Mouse (Mus musculus) limb, embryonic 13.5 days (tissue): ENCODE data around the gene Cep89. TPM values are rescaled to one million over a fixed set of nuclear protein-coding genes. Genes with fewer than 3 reads are reported as not detected.

Source experiments
- ATAC-seq: fragments of 200-750 bp; cut with Nextera tagmentation; 2 replicates; pipeline ENCODE4 v1.8.0; 2017; ENCODE audit warnings: low read depth, moderate number of reproducible peaks, moderate TSS enrichment; ENCODE audit not compliant: low FRiP score
- H3K27ac ChIP-seq: fragments of 300-500 bp; sonication (generic); 2 replicates; pipeline ENCODE4 v1.5.1; 2015; ENCODE audit warnings: inconsistent platforms, mild to moderate bottlenecking, moderate library complexity
- H3K27me3 ChIP-seq: fragments of 300-500 bp; sonication (generic); 2 replicates; pipeline ENCODE4 v1.6.1; 2015; ENCODE audit warnings: mild to moderate bottlenecking, inconsistent platforms
- H3K36me3 ChIP-seq: fragments of 300-500 bp; sonication (generic); 2 replicates; pipeline ENCODE4 v1.6.1; 2015; ENCODE audit warnings: inconsistent platforms, mild to moderate bottlenecking, moderate library complexity
- H3K4me1 ChIP-seq: fragments of 300-500 bp; sonication (generic); 2 replicates; pipeline ENCODE4 v1.6.1; 2015; ENCODE audit warnings: inconsistent platforms
- H3K4me2 ChIP-seq: fragments of 300-500 bp; sonication (generic); replicated peaks from 2 replicates; pipeline ENCODE4 v1.6.1; 2015; ENCODE audit warnings: inconsistent platforms, mild to moderate bottlenecking, moderate library complexity
- H3K4me3 ChIP-seq: fragments of 300-500 bp; sonication (generic); 2 replicates; pipeline ENCODE4 v1.5.1; 2015; ENCODE audit warnings: moderate library complexity, mild to moderate bottlenecking, inconsistent platforms
- H3K9ac ChIP-seq: fragments of 300-500 bp; sonication (generic); 2 replicates; pipeline ENCODE4 v1.6.1; 2015; ENCODE audit warnings: mild to moderate bottlenecking, inconsistent platforms
- H3K9me3 ChIP-seq: fragments of 300-500 bp; sonication (generic); 2 replicates; pipeline ENCODE4 v1.6.1; 2016; ENCODE audit warnings: inconsistent platforms
- WGBS: fragments of 180-500 bp; shearing (Covaris S2); methylation state at CpG from one replicate; pipeline ENCODE4 v1.1.7; 2015; 5-methylcytosine and 5-hydroxymethylcytosine counted together
- polyA plus RNA-seq: library from polyadenylated mRNA; unstranded; fragments of >200 nt; fragmentation: Nextera tagmentation; extraction: Ambion mirVana; gene quantifications from 2 replicates; pipeline ENCODE4 v1.2.1, GENCODE M21; 2015

The Cep89 gene
- polyA plus RNA-seq, 1 experiment from 2014 or later = 47.4 TPM

- no peak for ATAC-seq
Measured at GRCm38 (mm10) chr7:35456091-35456814, 59.4 kb downstream of the Cep89 start.

GRCm38 (mm10) chr7:35460971-35461370, 64.1 kb downstream of the Cep89 start:
- Histone ChIP-seq H3K27me3 (no peaks in the 10 kb centered on the region), H3K27ac (no peak overlapping the region), H3K9ac (no peak overlapping the region), H3K36me3 (no peaks in the 10 kb centered on the region), H3K9me3 (no peaks in the 10 kb centered on the region), H3K4me1 (no peaks in the 10 kb centered on the region), H3K4me2 (no peak overlapping the region), H3K4me3 (no peak overlapping the region)
- WGBS = 86% methylated on average over 4 of the region's 4 CpGs
- ATAC-seq = no peak

More at GRCm38 (mm10) chr7:35456091-35456814, 59.4 kb downstream of the Cep89 start:
- H3K4me1 ChIP-seq = no peaks in the 10 kb centered on the region
- H3K27me3 ChIP-seq = no peaks in the 10 kb centered on the region
- no peak overlapping the region for H3K9ac ChIP-seq
- H3K4me3 ChIP-seq = no peak overlapping the region
- WGBS = 82% methylated on average over 4 of the region's 4 CpGs
- no peak overlapping the region for H3K4me2 ChIP-seq
- H3K27ac ChIP-seq = no peak overlapping the region
- H3K36me3 ChIP-seq = no peaks in the 10 kb centered on the region
- H3K9me3 ChIP-seq = no peaks in the 10 kb centered on the region

GRCm38 (mm10) chr7:35465027-35465426, 68.2 kb downstream of the Cep89 start:
- Histone ChIP-seq H3K36me3 (no peaks in the 10 kb centered on the region), H3K9me3 (no peaks in the 10 kb centered on the region), H3K4me1 (no peaks in the 10 kb centered on the region), H3K4me3 (no peak overlapping the region), H3K9ac (no peak overlapping the region), H3K4me2 (no peak overlapping the region), H3K27me3 (no peaks in the 10 kb centered on the region), H3K27ac (no peak overlapping the region)
- WGBS = 94% methylated on average over 5 of the region's 5 CpGs
- no peak for ATAC-seq

GRCm38 (mm10) chr7:35467856-35468255, 71.0 kb downstream of the Cep89 start:
- no peak for ATAC-seq
- no peaks in the 10 kb centered on the region for H3K27me3 ChIP-seq
- no peak overlapping the region for H3K4me3 ChIP-seq
- H3K27ac ChIP-seq = no peak overlapping the region
- H3K4me2 ChIP-seq = no peak overlapping the region
- H3K36me3 ChIP-seq = no peaks in the 10 kb centered on the region
- H3K9ac ChIP-seq = no peak overlapping the region
- WGBS = 44% methylated on average over 2 of the region's 2 CpGs
- H3K4me1 ChIP-seq = no peaks in the 10 kb centered on the region
- no peaks in the 10 kb centered on the region for H3K9me3 ChIP-seq

GRCm38 (mm10) chr7:35470794-35471193, 74.0 kb downstream of the Cep89 start:
- H3K27me3 ChIP-seq = no peaks in the 10 kb centered on the region

GRCm38 (mm10) chr7:35476457-35476856, 79.6 kb downstream of the Cep89 start:
- Histone ChIP-seq H3K9ac (no peak overlapping the region), H3K27me3 (no peaks in the 10 kb centered on the region), H3K4me3 (no peak overlapping the region), H3K36me3 (no peaks in the 10 kb centered on the region), H3K27ac (no peak overlapping the region), H3K4me1 (no peaks in the 10 kb centered on the region), H3K4me2 (no peak overlapping the region), H3K9me3 (no peaks in the 10 kb centered on the region)
- WGBS = 78% methylated on average over 2 of the region's 2 CpGs
- no peak for ATAC-seq

More at GRCm38 (mm10) chr7:35470794-35471193, 74.0 kb downstream of the Cep89 start:
- no peak overlapping the region for H3K27ac ChIP-seq
- no peaks in the 10 kb centered on the region for H3K4me1 ChIP-seq
- no peak for ATAC-seq
- 49% methylated on average over 4 of the region's 4 CpGs for WGBS
- no peak overlapping the region for H3K9ac ChIP-seq
- no peak overlapping the region for H3K4me3 ChIP-seq
- H3K4me2 ChIP-seq = no peak overlapping the region
- H3K9me3 ChIP-seq = no peaks in the 10 kb centered on the region
- H3K36me3 ChIP-seq = no peaks in the 10 kb centered on the region

GRCm38 (mm10) chr7:35485126-35485525, 88.3 kb downstream of the Cep89 start:
- ATAC-seq = no peak
- H3K36me3 ChIP-seq = no peaks in the 10 kb centered on the region
- H3K9me3 ChIP-seq = no peaks in the 10 kb centered on the region
- 77% methylated on average over 2 of the region's 2 CpGs for WGBS
- H3K4me3 ChIP-seq = no peak overlapping the region
- no peaks in the 10 kb centered on the region for H3K27me3 ChIP-seq
- no peak overlapping the region for H3K4me2 ChIP-seq
- no peak overlapping the region for H3K27ac ChIP-seq
- H3K9ac ChIP-seq = no peak overlapping the region
- no peaks in the 10 kb centered on the region for H3K4me1 ChIP-seq

GRCm38 (mm10) chr7:35486553-35486952, 89.7 kb downstream of the Cep89 start:
- H3K36me3 ChIP-seq = no peaks in the 10 kb centered on the region
- no peaks in the 10 kb centered on the region for H3K4me1 ChIP-seq
- H3K27ac ChIP-seq = no peak overlapping the region
- H3K4me3 ChIP-seq = no peak overlapping the region
- no peak for ATAC-seq
- WGBS = 83% methylated on average over 8 of the region's 8 CpGs
- H3K4me2 ChIP-seq = no peak overlapping the region
- H3K9me3 ChIP-seq = no peaks in the 10 kb centered on the region
- H3K9ac ChIP-seq = no peak overlapping the region
- no peaks in the 10 kb centered on the region for H3K27me3 ChIP-seq

Other genes starting within 250 kb of the Cep89 start
- gene Slc7a10, start 210.7 kb upstream of the Cep89 start, polyA plus RNA-seq = 1.4 and 2.0 TPM in 2 replicates
- gene Lrp3, start 181.5 kb upstream of the Cep89 start, polyA plus RNA-seq = 8.9 and 9.6 TPM in 2 replicates
- gene Gpatch1, start 78.6 kb upstream of the Cep89 start, polyA plus RNA-seq = 20.0 and 20.9 TPM in 2 replicates
- 2.6 and 2.7 TPM in 2 replicates for gene Rhpn2, start 62.9 kb upstream of the Cep89 start, polyA plus RNA-seq
- 16.7 and 17.3 TPM in 2 replicates for gene Faap24, start 199 bp upstream of the Cep89 start, polyA plus RNA-seq
- gene Slc7a9, start 51.8 kb downstream of the Cep89 start, polyA plus RNA-seq = 0.28 and 0.33 TPM in 2 replicates
- 0.56 and 0.57 TPM in 2 replicates for gene Tdrd12, start 140.7 kb downstream of the Cep89 start, polyA plus RNA-seq
- 42.5 and 47.5 TPM in 2 replicates for gene Nudt19, start 159.3 kb downstream of the Cep89 start, polyA plus RNA-seq
- 0.42 and 0.61 TPM in 2 replicates for gene Rgs9bp, start 188.5 kb downstream of the Cep89 start, polyA plus RNA-seq
- 43.1 and 52.1 TPM in 2 replicates for gene Ankrd27, start 189.2 kb downstream of the Cep89 start, polyA plus RNA-seq